Mouse (Mus musculus): ENCODE measurements around the gene 4930426L09Rik. TPM values are rescaled to one million over a fixed set of nuclear protein-coding genes. Genes with fewer than 3 reads are reported as not detected.

Gene 4930426L09Rik
- polyA plus RNA-seq, 1 experiment from 2014 or later: 0.44 TPM

DNA sequence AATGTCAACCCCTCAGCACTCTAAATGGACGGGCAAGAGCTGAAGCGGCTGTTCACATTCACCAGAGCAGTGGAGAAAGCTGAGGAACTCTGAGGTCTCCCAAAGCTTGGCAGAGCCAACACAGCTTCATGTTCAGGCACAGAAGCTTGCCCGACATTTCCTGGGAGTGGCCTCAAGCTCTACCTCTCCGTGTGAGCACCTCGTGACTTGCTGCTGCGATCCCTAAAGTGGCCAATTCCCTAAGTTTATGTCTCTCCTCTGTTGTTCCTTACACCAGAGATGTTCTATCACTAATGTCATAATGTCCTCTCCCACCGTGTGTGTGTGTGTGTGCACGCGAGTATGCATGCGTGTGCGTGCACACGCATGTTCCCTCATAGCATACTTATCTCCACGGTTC, 42.5 kb upstream of the 4930426L09Rik start:
- no peak for ATAC-seq (ENCODE audit: low FRiP score, low TSS enrichment)

DNA sequence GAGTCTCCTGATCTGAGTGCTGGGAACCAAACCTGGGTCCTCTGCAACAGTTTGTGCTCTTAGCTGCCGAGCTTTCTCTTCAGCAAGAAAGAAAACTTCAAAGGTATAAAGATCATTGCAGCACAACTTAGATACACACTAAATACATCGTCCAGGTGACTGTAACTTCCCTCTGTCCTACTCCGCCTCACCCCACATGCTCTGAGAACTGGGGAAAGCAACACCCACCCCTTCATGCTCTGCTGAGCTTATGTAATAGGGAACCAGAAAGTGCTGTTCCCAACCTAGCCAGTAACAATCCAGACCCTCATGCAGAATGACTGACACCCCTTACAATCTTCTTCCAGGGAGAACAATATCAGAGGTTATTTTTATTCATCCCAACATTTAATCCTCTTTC, 41.7 kb upstream of the 4930426L09Rik start:
- no peak for DNase-seq (ENCODE audit: low spot score)
- no peak for ATAC-seq (ENCODE audit: low FRiP score, low TSS enrichment)
- TF ChIP-seq EP300 (optimal IDR thresholded peaks at IDR 0.05) (no peak), CTCF (IDR thresholded peaks at IDR 0.05; ENCODE audit: low read depth) (no peak)
- H3K4me2 ChIP-seq (replicated peaks; ENCODE audit: low read depth): no peak overlapping the region
- no peaks in the 10 kb centered on the region for H3K27me3 ChIP-seq (ENCODE audit: control insufficient read depth, insufficient read depth, low read length)
- no peaks in the 10 kb centered on the region for H3K36me3 ChIP-seq (ENCODE audit: control insufficient read depth, insufficient read depth, low read length)
- H3K9ac ChIP-seq (ENCODE audit: low read length): no peak overlapping the region
- no peaks in the 10 kb centered on the region for H3K9me3 ChIP-seq (ENCODE audit: control insufficient read depth, low read length)
- H3K4me1 ChIP-seq (replicated peaks; ENCODE audit: control insufficient read depth, insufficient read depth): no peaks in the 10 kb centered on the region
- H3K27ac ChIP-seq (replicated peaks): no peak overlapping the region
- H3K4me3 ChIP-seq (ENCODE audit: low read depth, low read length): no peak overlapping the region
- WGBS: 89% methylated on average over 3 of the region's 3 CpGs

More for the DNA sequence above, 42.5 kb upstream of the 4930426L09Rik start:
- TF ChIP-seq EP300 (optimal IDR thresholded peaks at IDR 0.05): no peak
- no peak for TF ChIP-seq CTCF (IDR thresholded peaks at IDR 0.05; ENCODE audit: low read depth)
- Histone ChIP-seq H3K9me3 (ENCODE audit: control insufficient read depth, low read length) (no peaks in the 10 kb centered on the region), H3K27me3 (ENCODE audit: control insufficient read depth, insufficient read depth, low read length) (no peaks in the 10 kb centered on the region), H3K4me2 (replicated peaks; ENCODE audit: low read depth) (no peak overlapping the region), H3K4me3 (ENCODE audit: low read depth, low read length) (no peak overlapping the region), H3K36me3 (ENCODE audit: control insufficient read depth, insufficient read depth, low read length) (no peaks in the 10 kb centered on the region), H3K27ac (replicated peaks) (no peak overlapping the region), H3K4me1 (replicated peaks; ENCODE audit: control insufficient read depth, insufficient read depth) (no peaks in the 10 kb centered on the region), H3K9ac (ENCODE audit: low read length) (no peak overlapping the region)
- WGBS: 81% methylated on average over 13 of the region's 13 CpGs
- DNase-seq (ENCODE audit: low spot score): no peak

DNA sequence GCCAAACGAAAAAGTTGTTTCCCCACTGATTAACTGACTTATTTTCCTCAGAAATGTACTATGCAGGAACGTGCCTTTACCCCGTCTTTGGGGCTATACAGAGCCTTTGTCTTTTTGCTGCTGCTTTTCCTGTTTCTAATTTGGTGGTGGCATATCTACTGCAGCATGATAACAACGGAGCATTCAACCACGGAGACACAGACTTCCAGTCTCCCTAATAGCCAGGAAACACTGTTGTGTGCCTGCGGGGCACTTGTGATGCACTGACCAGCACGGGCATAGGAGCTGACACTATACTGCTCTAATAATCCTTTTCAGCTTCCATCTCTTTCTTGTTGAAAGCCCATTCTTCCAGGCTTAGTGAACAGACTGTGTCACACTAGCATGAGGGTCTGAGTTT, 41.2 kb upstream of the 4930426L09Rik start:
- WGBS: 71% methylated on average over 7 of the region's 7 CpGs
- TF ChIP-seq EP300 (optimal IDR thresholded peaks at IDR 0.05) (no peak), CTCF (IDR thresholded peaks at IDR 0.05; ENCODE audit: low read depth) (no peak)
- DNase-seq (ENCODE audit: low spot score) (no peak), ATAC-seq (ENCODE audit: low FRiP score, low TSS enrichment) (no peak)
- no peak overlapping the region for H3K4me2 ChIP-seq (replicated peaks; ENCODE audit: low read depth)
- no peak overlapping the region for H3K9ac ChIP-seq (ENCODE audit: low read length)
- H3K27ac ChIP-seq (replicated peaks): no peak overlapping the region
- H3K4me3 ChIP-seq (ENCODE audit: low read depth, low read length): no peak overlapping the region
- no peaks in the 10 kb centered on the region for H3K9me3 ChIP-seq (ENCODE audit: control insufficient read depth, low read length)
- H3K4me1 ChIP-seq (replicated peaks; ENCODE audit: control insufficient read depth, insufficient read depth): no peaks in the 10 kb centered on the region
- no peaks in the 10 kb centered on the region for H3K27me3 ChIP-seq (ENCODE audit: control insufficient read depth, insufficient read depth, low read length)
- H3K36me3 ChIP-seq (ENCODE audit: control insufficient read depth, insufficient read depth, low read length): no peaks in the 10 kb centered on the region

GRCm38 (mm10) chr2:18957459-18957858, 40.7 kb upstream of the 4930426L09Rik start:
- ATAC-seq (ENCODE audit: low FRiP score, low TSS enrichment) (no peak), DNase-seq (ENCODE audit: low spot score) (no peak)
- H3K27ac ChIP-seq (replicated peaks): no peak overlapping the region
- H3K9me3 ChIP-seq (ENCODE audit: control insufficient read depth, low read length): no peaks in the 10 kb centered on the region
- no peaks in the 10 kb centered on the region for H3K4me1 ChIP-seq (replicated peaks; ENCODE audit: control insufficient read depth, insufficient read depth)
- H3K36me3 ChIP-seq (ENCODE audit: control insufficient read depth, insufficient read depth, low read length): no peaks in the 10 kb centered on the region
- no peak overlapping the region for H3K9ac ChIP-seq (ENCODE audit: low read length)
- WGBS: 89% methylated on average over 7 of the region's 7 CpGs
- H3K4me3 ChIP-seq (ENCODE audit: low read depth, low read length): no peak overlapping the region
- H3K27me3 ChIP-seq (ENCODE audit: control insufficient read depth, insufficient read depth, low read length): no peaks in the 10 kb centered on the region
- TF ChIP-seq CTCF (IDR thresholded peaks at IDR 0.05; ENCODE audit: low read depth) (no peak), EP300 (optimal IDR thresholded peaks at IDR 0.05) (no peak)
- H3K4me2 ChIP-seq (replicated peaks; ENCODE audit: low read depth): no peak overlapping the region

DNA sequence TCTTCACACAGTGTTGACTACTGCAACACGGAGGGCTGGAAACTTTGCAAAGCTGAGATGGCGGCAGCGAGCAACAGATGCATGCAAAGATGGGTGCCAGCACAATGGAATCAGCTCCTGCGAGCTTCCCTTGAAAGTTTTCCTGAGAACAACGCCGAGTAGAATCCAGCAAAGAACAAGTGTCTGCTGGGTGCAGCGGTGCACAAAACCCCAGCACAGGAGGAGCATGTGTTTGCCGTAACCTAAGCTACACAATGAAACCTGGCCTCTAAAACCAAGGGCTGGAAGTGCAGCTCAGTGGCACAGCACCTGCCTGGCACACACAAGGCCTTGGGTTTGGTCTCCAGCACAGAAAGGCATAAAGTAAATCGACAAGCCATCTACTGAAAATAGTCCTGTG, 40.1 kb upstream of the 4930426L09Rik start:
- ATAC-seq (ENCODE audit: low FRiP score, low TSS enrichment): no peak
- no peaks in the 10 kb centered on the region for H3K9me3 ChIP-seq (ENCODE audit: control insufficient read depth, low read length)
- no peak overlapping the region for H3K4me3 ChIP-seq (ENCODE audit: low read depth, low read length)
- no peak overlapping the region for H3K27ac ChIP-seq (replicated peaks)
- no peak overlapping the region for H3K9ac ChIP-seq (ENCODE audit: low read length)
- no peak overlapping the region for H3K4me2 ChIP-seq (replicated peaks; ENCODE audit: low read depth)
- TF ChIP-seq EP300 (optimal IDR thresholded peaks at IDR 0.05) (no peak), CTCF (IDR thresholded peaks at IDR 0.05; ENCODE audit: low read depth) (no peak)
- no peak for DNase-seq (ENCODE audit: low spot score)
- WGBS: 86% methylated on average over 9 of the region's 9 CpGs
- no peaks in the 10 kb centered on the region for H3K4me1 ChIP-seq (replicated peaks; ENCODE audit: control insufficient read depth, insufficient read depth)
- H3K36me3 ChIP-seq (ENCODE audit: control insufficient read depth, insufficient read depth, low read length): no peaks in the 10 kb centered on the region
- H3K27me3 ChIP-seq (ENCODE audit: control insufficient read depth, insufficient read depth, low read length): no peaks in the 10 kb centered on the region

GRCm38 (mm10) chr2:18958501-18958900, 39.6 kb upstream of the 4930426L09Rik start:
- Histone ChIP-seq H3K27ac (replicated peaks) (no peak overlapping the region), H3K4me2 (replicated peaks; ENCODE audit: low read depth) (no peak overlapping the region), H3K36me3 (ENCODE audit: control insufficient read depth, insufficient read depth, low read length) (no peaks in the 10 kb centered on the region), H3K9me3 (ENCODE audit: control insufficient read depth, low read length) (no peaks in the 10 kb centered on the region), H3K9ac (ENCODE audit: low read length) (no peak overlapping the region), H3K27me3 (ENCODE audit: control insufficient read depth, insufficient read depth, low read length) (no peaks in the 10 kb centered on the region), H3K4me1 (replicated peaks; ENCODE audit: control insufficient read depth, insufficient read depth) (no peaks in the 10 kb centered on the region), H3K4me3 (ENCODE audit: low read depth, low read length) (no peak overlapping the region)
- 93% methylated on average over 5 of the region's 5 CpGs for WGBS
- TF ChIP-seq EP300 (optimal IDR thresholded peaks at IDR 0.05) (no peak), CTCF (IDR thresholded peaks at IDR 0.05; ENCODE audit: low read depth) (no peak)
- DNase-seq (ENCODE audit: low spot score): no peak
- ATAC-seq (ENCODE audit: low FRiP score, low TSS enrichment): no peak

All from stomach, postnatal 0 days (tissue).